In the genomic region with DNA sequence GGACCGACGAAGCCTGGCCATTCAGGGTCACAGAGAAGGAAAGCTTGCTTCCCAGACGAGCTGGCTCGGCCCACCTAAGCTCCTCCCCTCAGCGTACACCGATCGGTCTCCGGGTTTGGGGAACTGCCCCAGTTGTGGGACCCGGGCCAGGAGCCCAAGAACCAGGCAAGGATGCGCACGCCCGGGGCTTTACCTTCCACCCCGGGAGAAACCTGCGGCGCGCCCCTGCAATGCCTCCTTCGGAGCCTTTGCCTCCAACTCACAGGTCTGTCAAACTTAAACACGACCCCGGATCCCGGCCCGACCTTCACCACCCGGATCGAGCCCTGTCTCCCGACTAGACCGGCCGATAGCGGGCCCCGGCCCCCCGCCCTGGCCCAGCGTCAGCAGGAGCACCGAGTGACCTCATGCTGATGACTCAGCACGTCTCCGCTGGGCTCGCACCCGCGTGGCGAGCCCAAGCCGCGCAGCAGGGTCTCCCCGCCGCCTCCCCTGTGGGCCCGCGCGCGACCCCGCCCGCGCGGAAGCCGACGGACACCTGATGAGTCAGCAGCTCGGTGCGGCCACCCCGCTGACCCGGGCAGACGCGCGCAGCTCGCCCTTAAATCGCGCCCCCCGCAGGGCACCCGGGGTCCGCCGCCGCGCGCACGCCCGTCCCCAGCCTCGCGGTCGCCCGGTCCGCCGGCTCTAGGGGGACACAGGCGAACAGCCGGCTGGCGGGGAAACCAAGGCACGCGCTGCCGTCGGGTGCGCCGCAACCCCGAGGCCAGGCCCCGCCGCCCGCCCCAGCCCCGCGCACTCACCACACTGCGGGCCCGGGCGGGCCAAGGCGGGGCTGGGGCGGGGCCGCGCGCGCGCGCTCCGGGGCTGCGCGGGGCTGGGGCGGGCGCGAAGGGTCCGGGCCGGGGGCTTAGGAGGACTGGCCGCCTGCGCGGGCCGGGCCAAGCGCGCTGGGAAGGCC, we compare ENCODE assay signal across 8 mouse cellular contexts. TPM values are rescaled to one million over a fixed set of nuclear protein-coding genes. Genes with fewer than 3 reads are reported as not detected.
DNase-seq lines count a peak whose midpoint lies in the region; ATAC-seq and TF ChIP-seq lines count a peak whose summit lies in the region.

No protein-coding gene starts in this region.

- no peak for TF ChIP-seq CTCF in bone marrow macrophage, adult 2 months (IDR thresholded peaks at IDR 0.05; ENCODE audit: low read depth, low read length)

- peak overlapping the region; percentile 94 for H3K4me2 ChIP-seq in heart, embryonic 15.5 days
- H3K4me2 ChIP-seq in lung, embryonic 15.5 days: peak overlapping the region; percentile 80
- H3K4me2 ChIP-seq in neural tube, embryonic 15.5 days: peak overlapping the region; percentile 85

- DNase-seq in CD4-positive, CD25-positive, alpha-beta regulatory T cell, adult 2 months (ENCODE audit: low read depth, low spot score): peak; percentile 71
- peak; percentile 86 for DNase-seq in kidney, postnatal 14 days
- peak; percentile 75 for DNase-seq in testis, postnatal 14 days (ENCODE audit: low spot score)

- H3K4me3 ChIP-seq in bone marrow macrophage, adult 2 months (ENCODE audit: insufficient read depth, low read length): peak overlapping the region; percentile 62
- peak overlapping the region; percentile 95 for H3K4me3 ChIP-seq in heart, embryonic 15.5 days
- H3K4me3 ChIP-seq in lung, embryonic 15.5 days: peak overlapping the region; percentile 93
- H3K4me3 ChIP-seq in neural tube, embryonic 15.5 days (replicated peaks): peak overlapping the region; percentile 96

- H3K9ac ChIP-seq in heart, embryonic 15.5 days: peak overlapping the region; percentile 94
- peak overlapping the region; percentile 91 for H3K9ac ChIP-seq in lung, embryonic 15.5 days
- H3K9ac ChIP-seq in neural tube, embryonic 15.5 days (replicated peaks): peak overlapping the region; percentile 87

- WGBS in heart, embryonic 15.5 days: under 1% methylated on average over 114 of the region's 116 CpGs
- WGBS in lung, embryonic 15.5 days: under 1% methylated on average over 96 of the region's 116 CpGs
- WGBS in neural tube, embryonic 15.5 days: under 1% methylated on average over 91 of the region's 116 CpGs

- peaks cover 7% of the 10 kb centered on the region; the same call in 1 of the 2 replicates for H3K36me3 ChIP-seq in heart, embryonic 15.5 days
- peaks cover 10% of the 10 kb centered on the region for H3K36me3 ChIP-seq in lung, embryonic 15.5 days
- peaks cover 9% of the 10 kb centered on the region for H3K36me3 ChIP-seq in neural tube, embryonic 15.5 days

- TF ChIP-seq POLR2A in bone marrow macrophage, adult 2 months (IDR thresholded peaks at IDR 0.05; ENCODE audit: borderline replicate concordance, low read depth, low read length): no peak

- H3K9me3 ChIP-seq in heart, embryonic 15.5 days (replicated peaks): no peaks in the 10 kb centered on the region
- no peaks in the 10 kb centered on the region for H3K9me3 ChIP-seq in lung, embryonic 15.5 days
- H3K9me3 ChIP-seq in neural tube, embryonic 15.5 days (replicated peaks): no peaks in the 10 kb centered on the region

- peak overlapping the region; percentile 95 for H3K27ac ChIP-seq in bone marrow macrophage, adult 2 months (ENCODE audit: insufficient read depth, low read depth, low read length)
- peak overlapping the region; percentile 86 for H3K27ac ChIP-seq in heart, embryonic 15.5 days
- H3K27ac ChIP-seq in lung, embryonic 15.5 days: peak overlapping the region; percentile 85
- H3K27ac ChIP-seq in neural tube, embryonic 15.5 days (replicated peaks): peak overlapping the region; percentile 88

- H3K4me1 ChIP-seq in bone marrow macrophage, adult 2 months (ENCODE audit: control insufficient read depth, insufficient read depth, low read length): peaks cover 38% of the 10 kb centered on the region
- peaks cover 44% of the 10 kb centered on the region for H3K4me1 ChIP-seq in heart, embryonic 15.5 days (replicated peaks)
- H3K4me1 ChIP-seq in lung, embryonic 15.5 days: peaks cover 39% of the 10 kb centered on the region
- H3K4me1 ChIP-seq in neural tube, embryonic 15.5 days: peaks cover 46% of the 10 kb centered on the region

- peak; percentile 50 for ATAC-seq in erythroid progenitor cell, adult 5-6 weeks (replicated peaks; ENCODE audit: low FRiP score, poor library complexity, severe bottlenecking)
- peak; percentile 80 for ATAC-seq in heart, embryonic 15.5 days (replicated peaks; ENCODE audit: insufficient number of reproducible peaks, insufficient read depth, low FRiP score, low read depth)
- peak; percentile 88 for ATAC-seq in lung, embryonic 15.5 days (ENCODE audit: borderline replicate concordance, extremely low read depth, low FRiP score, low TSS enrichment)
- ATAC-seq in neural tube, embryonic 15.5 days (ENCODE audit: low FRiP score): peak; percentile 85

- H3K27me3 ChIP-seq in heart, embryonic 15.5 days: no peaks in the 10 kb centered on the region
- no peaks in the 10 kb centered on the region for H3K27me3 ChIP-seq in lung, embryonic 15.5 days
- H3K27me3 ChIP-seq in neural tube, embryonic 15.5 days (replicated peaks): no peaks in the 10 kb centered on the region

RNA-seq across cellular contexts. Expression of a gene that starts 0.6 kb away (rescaled TPM):
- 76.0 and 77.5 TPM in 2 replicates for polyA plus RNA-seq in bone marrow macrophage, adult 2 months (2012; ENCODE audit: insufficient read depth, insufficient read length, missing spikeins)
- total RNA-seq in erythroid progenitor cell, adult 5-6 weeks (2015; ENCODE audit: low replicate concordance): 36.0 TPM in 2 replicates
- total RNA-seq in erythroid progenitor cell, adult 5-6 weeks (2017; ENCODE audit: low replicate concordance): 71.3 and 91.6 TPM in 2 replicates
- polyA plus RNA-seq in heart, embryonic 15.5 days (2015; fragmentation: Nextera tagmentation; extraction: Ambion mirVana): 17.8 and 21.2 TPM in 2 replicates
- polyA plus RNA-seq in lung, embryonic 15.5 days (2015; fragmentation: Nextera tagmentation; extraction: Ambion mirVana): 23.3 and 24.5 TPM in 2 replicates
- 40.1 and 41.0 TPM in 2 replicates for polyA plus RNA-seq in neural tube, embryonic 15.5 days (2015; fragmentation: Nextera tagmentation; extraction: Ambion mirVana)

RNA-seq across cellular contexts. Expression of a gene that starts 7.8 kb away (rescaled TPM):
- polyA plus RNA-seq in bone marrow macrophage, adult 2 months (2012; ENCODE audit: insufficient read depth, insufficient read length, missing spikeins): 78.5 and 91.5 TPM in 2 replicates
- total RNA-seq in erythroid progenitor cell, adult 5-6 weeks (2015; ENCODE audit: low replicate concordance): 59.9 and 61.3 TPM in 2 replicates
- 81.2 and 85.6 TPM in 2 replicates for total RNA-seq in erythroid progenitor cell, adult 5-6 weeks (2017; ENCODE audit: low replicate concordance)
- polyA plus RNA-seq in heart, embryonic 15.5 days (2015; fragmentation: Nextera tagmentation; extraction: Ambion mirVana): 17.6 and 25.1 TPM in 2 replicates
- polyA plus RNA-seq in lung, embryonic 15.5 days (2015; fragmentation: Nextera tagmentation; extraction: Ambion mirVana): 32.6 and 34.3 TPM in 2 replicates
- polyA plus RNA-seq in neural tube, embryonic 15.5 days (2015; fragmentation: Nextera tagmentation; extraction: Ambion mirVana): 43.2 and 45.1 TPM in 2 replicates

RNA-seq across cellular contexts. Expression of a gene that starts 10.7 kb away (rescaled TPM):
- 0.61 and 0.78 TPM in 2 replicates for polyA plus RNA-seq in bone marrow macrophage, adult 2 months (2012; ENCODE audit: insufficient read depth, insufficient read length, missing spikeins)
- 2.1 TPM in 1 of 2 replicates, not detected in the other for total RNA-seq in erythroid progenitor cell, adult 5-6 weeks (2015; ENCODE audit: low replicate concordance)
- total RNA-seq in erythroid progenitor cell, adult 5-6 weeks (2017; ENCODE audit: low replicate concordance): 1.1 TPM in 1 of 2 replicates, not detected in the other
- 17.1 and 23.5 TPM in 2 replicates for polyA plus RNA-seq in heart, embryonic 15.5 days (2015; fragmentation: Nextera tagmentation; extraction: Ambion mirVana)
- polyA plus RNA-seq in lung, embryonic 15.5 days (2015; fragmentation: Nextera tagmentation; extraction: Ambion mirVana): 25.4 and 27.2 TPM in 2 replicates
- 19.1 and 20.8 TPM in 2 replicates for polyA plus RNA-seq in neural tube, embryonic 15.5 days (2015; fragmentation: Nextera tagmentation; extraction: Ambion mirVana)

RNA-seq across cellular contexts. Expression of a gene that starts 15.1 kb away (rescaled TPM):
- 52.4 and 64.5 TPM in 2 replicates for polyA plus RNA-seq in bone marrow macrophage, adult 2 months (2012; ENCODE audit: insufficient read depth, insufficient read length, missing spikeins)
- total RNA-seq in erythroid progenitor cell, adult 5-6 weeks (2015; ENCODE audit: low replicate concordance): 13.3 and 14.7 TPM in 2 replicates
- 20.7 and 23.1 TPM in 2 replicates for total RNA-seq in erythroid progenitor cell, adult 5-6 weeks (2017; ENCODE audit: low replicate concordance)
- polyA plus RNA-seq in heart, embryonic 15.5 days (2015; fragmentation: Nextera tagmentation; extraction: Ambion mirVana): 80.3 and 111 TPM in 2 replicates
- 103 and 126 TPM in 2 replicates for polyA plus RNA-seq in lung, embryonic 15.5 days (2015; fragmentation: Nextera tagmentation; extraction: Ambion mirVana)
- 224 and 248 TPM in 2 replicates for polyA plus RNA-seq in neural tube, embryonic 15.5 days (2015; fragmentation: Nextera tagmentation; extraction: Ambion mirVana)

RNA-seq across cellular contexts. Expression of a gene that starts 15.1 kb away (rescaled TPM):
- not detected in 2 replicates for polyA plus RNA-seq in bone marrow macrophage, adult 2 months (2012; ENCODE audit: insufficient read depth, insufficient read length, missing spikeins)
- not detected in 2 replicates for total RNA-seq in erythroid progenitor cell, adult 5-6 weeks (2015; ENCODE audit: low replicate concordance)
- total RNA-seq in erythroid progenitor cell, adult 5-6 weeks (2017; ENCODE audit: low replicate concordance): not detected in 2 replicates
- 13.2 and 15.4 TPM in 2 replicates for polyA plus RNA-seq in heart, embryonic 15.5 days (2015; fragmentation: Nextera tagmentation; extraction: Ambion mirVana)
- 0.55 and 1.3 TPM in 2 replicates for polyA plus RNA-seq in lung, embryonic 15.5 days (2015; fragmentation: Nextera tagmentation; extraction: Ambion mirVana)
- polyA plus RNA-seq in neural tube, embryonic 15.5 days (2015; fragmentation: Nextera tagmentation; extraction: Ambion mirVana): 2.5 and 2.6 TPM in 2 replicates

Comparison
In these comparisons a context has a peak if more than half of its experiments do, and no peak if none do; other contexts are left out.
1. Peak in every context shown above with its lines: DNase-seq, ATAC-seq, H3K4me3 ChIP-seq and H3K27ac ChIP-seq.
2. RNA of a gene that starts 10.7 kb away (polyA plus RNA-seq): 25.4 to 27.2 TPM in lung, embryonic 15.5 days, 19.1 to 20.8 TPM in neural tube, embryonic 15.5 days and 17.1 to 23.5 TPM in heart, embryonic 15.5 days; 0.61 to 0.78 TPM in bone marrow macrophage, adult 2 months; every median in the first group is over 10 times any median in the second.